In genomic region chr6:54704847-54705246, GRCm38 (mm10) we compare ENCODE assay signal across 12 mouse cellular contexts. TPM values are rescaled to one million over a fixed set of nuclear protein-coding genes. Genes with fewer than 3 reads are reported as not detected.
A peak's percentile ranks its signal among the peaks of the same experiment; 100 is the strongest.
DNase-seq lines count a peak whose midpoint lies in the region; ATAC-seq lines count a peak whose summit lies in the region.
"Had no signal": no experiment of that assay in that cellular context is flagged by ENCODE, and none has a peak within 500 bp of the region (broad histone marks: within the 10 kb centered on the region; RNA-seq: fewer than 3 reads in every experiment).

No protein-coding gene starts in this region.

- H3K4me2 ChIP-seq in hindbrain, embryonic 13.5 days, result no peak overlapping the region
- H3K4me2 ChIP-seq in hindbrain, embryonic 16.5 days (ENCODE audit: low read length), result no peak overlapping the region
- H3K4me2 ChIP-seq in forebrain, embryonic 15.5 days (replicated peaks), result no peak overlapping the region
- H3K4me2 ChIP-seq in midbrain, embryonic 13.5 days (replicated peaks), result no peak overlapping the region
- H3K4me2 ChIP-seq in intestine, embryonic 16.5 days (ENCODE audit: low read depth, low read length), result no peak overlapping the region

- peaks cover 19% of the 10 kb centered on the region for H3K27me3 ChIP-seq in hindbrain, embryonic 13.5 days
- H3K27me3 ChIP-seq in hindbrain, embryonic 16.5 days (replicated peaks; ENCODE audit: control insufficient read depth, insufficient read depth, low read length), result no peaks in the 10 kb centered on the region
- peaks cover 51% of the 10 kb centered on the region for H3K27me3 ChIP-seq in forebrain, embryonic 10.5 days (ENCODE audit: poor library complexity, severe bottlenecking)
- no peaks in the 10 kb centered on the region for H3K27me3 ChIP-seq in forebrain, embryonic 15.5 days
- H3K27me3 ChIP-seq in midbrain, embryonic 13.5 days, result peaks cover 14% of the 10 kb centered on the region
- peaks cover 6% of the 10 kb centered on the region; the same call in 1 of the 2 replicates for H3K27me3 ChIP-seq in intestine, embryonic 16.5 days (replicated peaks; ENCODE audit: control insufficient read depth, insufficient read depth, low read length)

- no peak for ATAC-seq in hindbrain, embryonic 13.5 days (ENCODE audit: low FRiP score)
- ATAC-seq in hindbrain, embryonic 16.5 days, result no peak
- ATAC-seq in forebrain, embryonic 15.5 days (replicated peaks), result peak; percentile 28; the same call in 1 of the 2 replicates
- ATAC-seq in midbrain, embryonic 13.5 days, result peak; percentile 16; the same call in 1 of the 2 replicates
- no peak for ATAC-seq in intestine, embryonic 16.5 days
- ATAC-seq in inflammation-experienced regulatory T-cells, adult 6 months, result no peak

- H3K4me3 ChIP-seq in hindbrain, embryonic 13.5 days, result no peak overlapping the region
- no peak overlapping the region for H3K4me3 ChIP-seq in hindbrain, embryonic 16.5 days (ENCODE audit: low read length)
- H3K4me3 ChIP-seq in forebrain, embryonic 10.5 days, result no peak overlapping the region
- H3K4me3 ChIP-seq in forebrain, embryonic 15.5 days, result no peak overlapping the region
- no peak overlapping the region for H3K4me3 ChIP-seq in midbrain, embryonic 13.5 days (replicated peaks)
- H3K4me3 ChIP-seq in intestine, embryonic 16.5 days (ENCODE audit: low read length), result no peak overlapping the region

- 0 out of 2 replicates have a peak overlapping the region, but pooled peaks have one; percentile 0 for H3K27ac ChIP-seq in hindbrain, embryonic 13.5 days
- H3K27ac ChIP-seq in hindbrain, embryonic 16.5 days (ENCODE audit: low read depth, low read length), result no peak overlapping the region
- peak overlapping the region; percentile 70 for H3K27ac ChIP-seq in forebrain, embryonic 10.5 days
- peak overlapping the region; percentile 91 for H3K27ac ChIP-seq in forebrain, embryonic 15.5 days (replicated peaks)
- peak overlapping the region; percentile 59; the same call in 1 of the 2 replicates for H3K27ac ChIP-seq in midbrain, embryonic 13.5 days
- no peak overlapping the region for H3K27ac ChIP-seq in intestine, embryonic 16.5 days (ENCODE audit: low read length)
- H3K27ac ChIP-seq: kidney, postnatal 0 days; liver, embryonic 14.5 days; lung, embryonic 15.5 days had no signal

- H3K9ac ChIP-seq in hindbrain, embryonic 13.5 days, result 0 out of 2 replicates have a peak overlapping the region, but pooled peaks have one; percentile 30
- H3K9ac ChIP-seq in hindbrain, embryonic 16.5 days (ENCODE audit: low read depth, low read length), result no peak overlapping the region
- H3K9ac ChIP-seq in forebrain, embryonic 15.5 days (replicated peaks), result no peak overlapping the region
- no peak overlapping the region for H3K9ac ChIP-seq in midbrain, embryonic 13.5 days (replicated peaks)
- no peak overlapping the region for H3K9ac ChIP-seq in intestine, embryonic 16.5 days (ENCODE audit: low read depth, low read length)
- H3K9ac ChIP-seq: heart, embryonic 12.5 days; liver, embryonic 14.5 days; lung, embryonic 15.5 days had no signal

- 36% methylated on average over 5 of the region's 5 CpGs for WGBS in hindbrain, embryonic 13.5 days
- WGBS in hindbrain, embryonic 16.5 days, result 40% methylated on average over 5 of the region's 5 CpGs
- WGBS in forebrain, embryonic 10.5 days, result 12% methylated on average over 5 of the region's 5 CpGs
- 16% methylated on average over 5 of the region's 5 CpGs for WGBS in forebrain, embryonic 15.5 days
- 17% methylated on average over 5 of the region's 5 CpGs for WGBS in midbrain, embryonic 13.5 days
- 37% methylated on average over 5 of the region's 5 CpGs for WGBS in intestine, embryonic 16.5 days

- peaks cover 3% of the 10 kb centered on the region; the same call in 1 of the 2 replicates for H3K36me3 ChIP-seq in hindbrain, embryonic 13.5 days
- peaks cover 3% of the 10 kb centered on the region; the same call in 1 of the 2 replicates for H3K36me3 ChIP-seq in hindbrain, embryonic 16.5 days (ENCODE audit: control insufficient read depth, insufficient read depth, low read length)
- H3K36me3 ChIP-seq in forebrain, embryonic 10.5 days (replicated peaks), result no peaks in the 10 kb centered on the region
- 0 out of 2 replicates have a peak, but pooled peaks cover 9% of the 10 kb centered on the region for H3K36me3 ChIP-seq in forebrain, embryonic 15.5 days
- H3K36me3 ChIP-seq in midbrain, embryonic 13.5 days, result no peaks in the 10 kb centered on the region
- no peaks in the 10 kb centered on the region for H3K36me3 ChIP-seq in intestine, embryonic 16.5 days (ENCODE audit: control insufficient read depth, insufficient read depth, low read length)
- H3K36me3 ChIP-seq: heart, embryonic 12.5 days; lung, embryonic 15.5 days had no signal

- H3K4me1 ChIP-seq in hindbrain, embryonic 13.5 days (replicated peaks), result peaks cover 44% of the 10 kb centered on the region
- peaks cover 15% of the 10 kb centered on the region for H3K4me1 ChIP-seq in hindbrain, embryonic 16.5 days (ENCODE audit: control insufficient read depth, insufficient read depth, low read depth, low read length)
- H3K4me1 ChIP-seq in forebrain, embryonic 10.5 days, result peaks cover 34% of the 10 kb centered on the region
- peaks cover 47% of the 10 kb centered on the region for H3K4me1 ChIP-seq in forebrain, embryonic 15.5 days
- peaks cover 37% of the 10 kb centered on the region for H3K4me1 ChIP-seq in midbrain, embryonic 13.5 days (replicated peaks)
- no peaks in the 10 kb centered on the region for H3K4me1 ChIP-seq in intestine, embryonic 16.5 days (ENCODE audit: control insufficient read depth, insufficient read depth, low read length)

- H3K9me3 ChIP-seq in hindbrain, embryonic 13.5 days, result no peaks in the 10 kb centered on the region
- no peaks in the 10 kb centered on the region for H3K9me3 ChIP-seq in hindbrain, embryonic 16.5 days (ENCODE audit: control insufficient read depth, low read length)
- H3K9me3 ChIP-seq in forebrain, embryonic 10.5 days, result no peaks in the 10 kb centered on the region
- no peaks in the 10 kb centered on the region for H3K9me3 ChIP-seq in forebrain, embryonic 15.5 days
- no peaks in the 10 kb centered on the region for H3K9me3 ChIP-seq in midbrain, embryonic 13.5 days
- H3K9me3 ChIP-seq in intestine, embryonic 16.5 days (ENCODE audit: control insufficient read depth, low read length), result no peaks in the 10 kb centered on the region
- H3K9me3 ChIP-seq: heart, embryonic 12.5 days; lung, embryonic 15.5 days had no signal

- no peak for DNase-seq in forebrain, embryonic 10.5 days (ENCODE audit: extremely low spot score, low spot score)
- DNase-seq in thymus, postnatal 36 days, result no peak

RNA-seq across cellular contexts. Expression of gene Mturn, which starts 23.4 kb away (rescaled TPM):
- polyA plus RNA-seq in hindbrain, embryonic 13.5 days (2015; fragmentation: Nextera tagmentation; extraction: Ambion mirVana), result 71.0 and 75.9 TPM in 2 replicates
- polyA plus RNA-seq in hindbrain, embryonic 16.5 days (2015; fragmentation: Nextera tagmentation; extraction: Ambion mirVana), result 94.3 and 104 TPM in 2 replicates
- 7.9 and 10.0 TPM in 2 replicates for polyA plus RNA-seq in forebrain, embryonic 10.5 days (2016; fragmentation: Nextera tagmentation; extraction: Ambion mirVana)
- polyA plus RNA-seq in forebrain, embryonic 15.5 days (2015; fragmentation: Nextera tagmentation; extraction: Ambion mirVana), result 121 and 129 TPM in 2 replicates
- polyA plus RNA-seq in midbrain, embryonic 13.5 days (2015; fragmentation: Nextera tagmentation; extraction: Ambion mirVana), result 78.4 and 81.2 TPM in 2 replicates
- 6.1 and 6.4 TPM in 2 replicates for polyA plus RNA-seq in intestine, embryonic 16.5 days (2015; fragmentation: Nextera tagmentation; extraction: Ambion mirVana)
- 10 to 100 TPM; 12.1 to 20.4 (median 17.0) TPM for polyA plus RNA-seq in inflammation-experienced regulatory T-cells, adult 6 months (2017; shearing (Covaris generic))

Comparison
In these comparisons a context has a peak if more than half of its experiments do, and no peak if none do; other contexts are left out.
1. H3K27ac ChIP-seq: peak in hindbrain, embryonic 13.5 days (single experiment), forebrain, embryonic 10.5 days (single experiment), forebrain, embryonic 15.5 days (single experiment) and midbrain, embryonic 13.5 days (single experiment); none in hindbrain, embryonic 16.5 days (single experiment) and intestine, embryonic 16.5 days (single experiment).
2. ATAC-seq: peak in forebrain, embryonic 15.5 days (single experiment) and midbrain, embryonic 13.5 days (single experiment); none in hindbrain, embryonic 13.5 days (single experiment), hindbrain, embryonic 16.5 days (single experiment), intestine, embryonic 16.5 days (single experiment) and inflammation-experienced regulatory T-cells, adult 6 months (single experiment).